ENCODE assay signal across 16 mouse cellular contexts in genomic region chr2:35735001-35735400, GRCm38 (mm10).
A peak's percentile ranks its signal among the peaks of the same experiment; 100 is the strongest.
DNase-seq lines count a peak whose midpoint lies in the region; ATAC-seq and TF ChIP-seq lines count a peak whose summit lies in the region.
"Had no signal": no experiment of that assay in that cellular context is flagged by ENCODE, and none has a peak within 500 bp of the region (broad histone marks: within the 10 kb centered on the region; RNA-seq: fewer than 3 reads in every experiment).

No protein-coding gene starts in this region.

- peaks cover 6% of the 10 kb centered on the region; the same call in 1 of the 2 replicates for H3K4me1 ChIP-seq in lung, embryonic 14.5 days (ENCODE audit: insufficient read depth)
- H3K4me1 ChIP-seq in E14TG2a.4 (replicated peaks; ENCODE audit: low read depth, low read length): peaks cover 49% of the 10 kb centered on the region
- H3K4me1 ChIP-seq: midbrain, embryonic 12.5 days had no signal

- no peak for DNase-seq in gastrocnemius, adult 2 months
- DNase-seq in gastrocnemius, adult 8-10 months (ENCODE audit: low spot score in 2 of 2): no peak
- DNase-seq in lung, embryonic 14.5 days: no peak
- no peak for DNase-seq in lung, adult 18-20 months
- peak; percentile 32 for DNase-seq in induced T-regulatory cell, adult 2 months (ENCODE audit: low read depth)
- DNase-seq in urinary bladder, adult 2 months (ENCODE audit: low spot score): no peak
- no peak for DNase-seq in layer of hippocampus, postnatal 36 days
- DNase-seq: adrenal gland, postnatal 10 days; cerebellum, adult 18-20 months; right cerebral cortex, adult 18-20 months had no signal

- H3K27me3 ChIP-seq in lung, embryonic 14.5 days (ENCODE audit: insufficient read depth, low read length): no peaks in the 10 kb centered on the region
- H3K27me3 ChIP-seq in E14TG2a.4 (ENCODE audit: insufficient read depth, low read length): no peaks in the 10 kb centered on the region
- H3K27me3 ChIP-seq: embryonic facial prominence, embryonic 15.5 days; midbrain, embryonic 12.5 days; neural tube, embryonic 13.5 days had no signal

- intact Hi-C loops in gastrocnemius, adult 2 months (cut with DNase I): loop anchor here (2.0 to 5.0 kb wide), 2 partner anchors 84 to 157 kb away; no protein-coding TSS in a partner anchor

- H3K9me3 ChIP-seq in lung, embryonic 14.5 days (ENCODE audit: low read depth, low read length): peaks cover 4% of the 10 kb centered on the region; the same call in 1 of the 2 replicates
- H3K9me3 ChIP-seq in E14TG2a.4 (ENCODE audit: low read length): no peaks in the 10 kb centered on the region
- H3K9me3 ChIP-seq: embryonic facial prominence, embryonic 15.5 days; hindbrain, embryonic 10.5 days; midbrain, embryonic 12.5 days; neural tube, embryonic 13.5 days had no signal

- no peak overlapping the region for H3K4me3 ChIP-seq in gastrocnemius, adult 2 months
- H3K4me3 ChIP-seq in lung, embryonic 14.5 days (ENCODE audit: low read depth, low read length): no peak overlapping the region
- H3K4me3 ChIP-seq in E14TG2a.4 (replicated peaks; ENCODE audit: low read length): no peak overlapping the region
- H3K4me3 ChIP-seq: embryonic facial prominence, embryonic 15.5 days; hindbrain, embryonic 10.5 days; midbrain, embryonic 12.5 days; neural tube, embryonic 13.5 days had no signal

- no peak overlapping the region for H3K27ac ChIP-seq in gastrocnemius, adult 2 months
- H3K27ac ChIP-seq in lung, embryonic 14.5 days (ENCODE audit: low read depth): no peak overlapping the region
- H3K27ac ChIP-seq: embryonic facial prominence, embryonic 15.5 days; hindbrain, embryonic 10.5 days; midbrain, embryonic 12.5 days; neural tube, embryonic 13.5 days had no signal

- H3K9ac ChIP-seq in lung, embryonic 14.5 days: no peak overlapping the region
- H3K9ac ChIP-seq: embryonic facial prominence, embryonic 15.5 days; midbrain, embryonic 12.5 days; neural tube, embryonic 13.5 days had no signal

- WGBS in lung, embryonic 14.5 days: 98% methylated on average over 2 of the region's 2 CpGs

- no peak overlapping the region for H3K4me2 ChIP-seq in lung, embryonic 14.5 days
- H3K4me2 ChIP-seq: embryonic facial prominence, embryonic 15.5 days; midbrain, embryonic 12.5 days; neural tube, embryonic 13.5 days had no signal

- peaks cover 7% of the 10 kb centered on the region for H3K36me3 ChIP-seq in lung, embryonic 14.5 days (ENCODE audit: insufficient read depth)
- H3K36me3 ChIP-seq in E14TG2a.4 (ENCODE audit: insufficient read depth, low read length): peaks cover 10% of the 10 kb centered on the region
- H3K36me3 ChIP-seq: G1E had no signal

- TF ChIP-seq CTCF in gastrocnemius, adult 2 months (IDR thresholded peaks at IDR 0.05): peak; percentile 64
- TF ChIP-seq CTCF in lung, embryonic 14.5 days (IDR thresholded peaks at IDR 0.05; ENCODE audit: low read depth): peak; percentile 59
- TF ChIP-seq CTCF in E14TG2a.4 (conservative IDR thresholded peaks at IDR 0.05; ENCODE audit: low read length): peak; percentile 81

- no peak for ATAC-seq in lung, embryonic 14.5 days (ENCODE audit: insufficient read depth)
